Mouse (Mus musculus): ENCODE measurements around the gene Casq2.
A peak's percentile ranks its signal among the peaks of the same experiment; 100 is the strongest.

Casq2 gene

DNA sequence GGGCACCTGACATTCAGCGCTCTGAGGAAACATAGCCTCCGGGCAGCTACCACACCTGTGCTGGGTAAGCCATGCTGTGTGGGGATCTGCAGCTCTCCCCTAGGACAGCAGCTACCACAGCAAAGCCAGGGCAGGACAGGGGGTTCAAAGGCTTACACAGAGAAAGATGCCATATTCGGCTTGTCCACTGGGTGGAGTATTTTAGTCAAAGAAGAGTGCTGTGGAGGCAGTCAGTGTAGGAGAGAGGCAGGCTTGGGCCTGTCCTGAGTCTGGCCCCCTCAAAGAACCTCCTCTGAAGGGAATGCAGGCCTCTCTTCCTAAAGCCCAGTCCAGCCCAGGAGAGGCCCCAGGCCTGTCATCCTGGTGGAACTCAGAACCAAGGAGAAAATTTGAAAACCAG is 4.4 kb upstream of the Casq2 start:
- DNase-seq (ENCODE audit: low spot score in 2 of 2), result peak in 1 of 2 experiments; percentile 25

DNA sequence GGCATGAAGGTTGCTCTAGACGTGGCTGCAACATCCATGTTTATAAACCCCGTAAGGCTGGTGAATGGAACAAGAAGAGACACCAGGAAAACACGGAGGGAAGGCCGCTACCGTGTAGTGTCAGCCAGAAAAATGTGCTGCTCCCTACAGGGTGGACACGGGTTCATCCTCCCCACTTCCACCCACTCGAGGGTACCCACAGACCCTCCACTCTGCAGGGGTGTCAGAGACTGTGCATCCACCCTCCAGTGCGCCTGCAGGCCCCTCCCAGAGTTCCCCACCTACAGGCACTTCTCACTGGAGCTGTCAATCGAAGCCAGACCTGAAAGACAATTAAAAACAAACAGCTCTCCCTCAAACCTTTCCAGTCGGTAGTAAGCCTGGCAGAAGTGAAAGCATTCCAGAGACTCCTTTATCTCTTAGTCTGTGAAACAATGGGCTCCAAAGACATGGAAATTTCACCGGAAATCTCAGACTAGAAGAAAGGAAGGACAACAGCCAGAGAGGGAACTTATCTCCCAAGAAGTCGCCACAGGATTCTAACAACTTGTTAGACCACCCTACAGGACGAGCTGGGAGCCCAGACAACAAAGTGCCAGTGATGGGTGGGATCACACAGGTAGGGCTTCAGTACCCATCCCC is 2.5 kb upstream of the Casq2 start:
- DNase-seq (ENCODE audit: low spot score in 2 of 2), result no peak

DNA sequence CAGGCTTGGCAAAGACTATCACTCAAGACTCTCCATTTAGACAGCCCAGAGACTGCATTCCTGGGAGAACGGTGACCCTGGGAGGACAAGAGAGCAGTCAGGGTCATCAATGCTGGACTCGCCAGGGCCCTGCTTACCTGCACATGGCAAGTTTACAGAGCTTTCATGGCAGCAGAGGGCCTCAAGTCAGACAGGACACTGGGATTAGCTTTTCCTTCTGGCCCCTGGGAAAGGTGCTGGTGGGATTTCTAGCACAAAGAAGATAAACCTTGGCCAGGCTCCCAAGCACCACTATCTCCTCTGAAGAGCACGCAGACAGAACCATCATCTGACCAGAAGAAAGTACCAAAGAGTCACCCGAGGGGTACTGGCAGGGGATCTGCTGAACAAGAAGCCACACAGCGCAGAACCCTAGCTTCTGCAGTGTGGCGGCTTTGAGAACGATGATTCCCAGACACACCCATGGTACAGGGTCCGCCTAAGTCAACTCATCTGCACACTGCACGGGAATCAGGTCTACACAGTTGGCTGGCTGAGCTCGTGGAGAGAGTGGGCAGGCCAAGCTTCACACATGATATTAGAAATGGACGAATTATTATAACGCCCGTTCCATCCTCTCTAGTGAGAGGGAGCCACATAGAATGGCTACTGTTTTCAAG is 1.3 kb upstream of the Casq2 start:
- DNase-seq (ENCODE audit: low spot score in 2 of 2), result no peak

DNA sequence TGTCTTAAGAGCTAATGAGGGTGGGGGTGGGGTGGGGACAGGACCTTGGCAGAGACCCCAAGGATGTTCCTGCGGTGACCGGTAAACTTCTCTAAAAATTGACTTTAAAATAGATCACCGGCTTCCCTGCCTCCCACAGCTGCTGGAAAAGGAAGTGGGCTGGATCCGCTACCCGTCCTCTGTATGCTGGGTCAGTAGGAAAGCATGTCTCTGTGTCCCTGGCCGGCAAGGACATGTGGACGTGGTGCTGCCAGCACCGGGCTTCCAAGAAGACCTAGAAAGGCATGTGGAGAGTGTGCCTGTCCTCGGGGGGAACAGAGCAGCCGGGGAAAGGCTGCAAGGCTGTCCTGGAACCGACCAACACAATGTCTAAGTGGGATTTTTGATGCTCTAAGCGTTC is 496 bp upstream of the Casq2 start:
- DNase-seq (ENCODE audit: low spot score in 2 of 2), result no peak

DNA sequence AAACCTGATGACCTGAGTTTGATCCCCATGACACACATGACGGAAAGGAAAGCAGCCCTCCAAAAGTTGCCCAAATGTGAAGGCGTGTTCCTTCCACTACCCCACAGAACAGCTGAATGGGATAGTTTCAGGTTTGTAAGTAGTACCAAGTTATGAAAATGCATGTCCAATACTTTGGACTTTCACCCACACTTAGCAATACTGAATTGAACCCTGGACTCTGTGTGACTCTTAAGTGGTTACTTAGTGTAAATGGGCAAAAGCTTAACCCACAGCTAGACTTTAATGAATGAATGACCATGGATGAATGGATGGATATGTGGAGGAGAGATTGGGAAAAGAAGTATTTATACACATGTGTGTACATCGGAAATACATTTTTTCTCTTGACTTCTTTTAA is 8.6 kb downstream of the Casq2 start:
- no peak for DNase-seq (ENCODE audit: low spot score in 2 of 2)

DNA sequence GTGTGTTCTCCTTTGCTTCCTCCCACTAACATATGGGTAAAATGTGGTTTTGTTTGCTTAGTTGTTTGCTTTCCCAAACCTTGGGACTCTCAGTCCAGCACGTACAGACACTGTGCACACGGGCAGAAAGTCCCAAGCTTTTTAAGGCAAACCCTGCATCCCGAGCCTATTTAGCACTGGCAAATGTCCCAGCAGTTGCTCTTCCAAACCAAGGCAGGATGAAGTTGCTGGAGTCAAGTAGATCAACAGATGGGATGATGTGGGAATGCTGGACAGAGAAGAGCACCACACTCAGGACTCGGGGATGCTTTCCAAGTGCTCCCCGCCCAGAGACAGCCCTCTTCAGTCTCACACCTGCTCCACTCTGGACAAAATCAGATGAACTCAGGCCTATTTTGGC is 9.2 kb downstream of the Casq2 start:
- no peak for DNase-seq (ENCODE audit: low spot score in 2 of 2)

DNA sequence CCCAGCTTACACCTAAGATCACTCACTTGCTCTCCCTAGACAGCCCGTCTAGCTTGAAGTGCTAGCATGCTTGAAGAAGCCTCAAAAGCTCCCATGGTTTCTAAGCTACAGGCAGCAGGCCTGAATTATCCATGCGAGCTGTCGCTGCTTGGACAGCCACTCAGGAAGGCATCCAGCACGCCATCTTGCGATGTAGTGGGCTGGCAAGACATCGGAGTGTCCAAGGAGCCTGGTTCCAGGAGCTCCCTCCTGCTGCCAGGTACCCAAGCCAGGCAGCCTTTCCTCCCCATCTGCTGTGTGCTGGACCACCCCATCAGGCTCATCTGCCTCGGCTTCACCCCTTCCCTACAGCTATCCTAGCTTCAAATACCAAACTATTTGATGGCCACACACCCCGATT is 10.2 kb downstream of the Casq2 start:
- DNase-seq (ENCODE audit: low spot score in 2 of 2), result no peak

DNA sequence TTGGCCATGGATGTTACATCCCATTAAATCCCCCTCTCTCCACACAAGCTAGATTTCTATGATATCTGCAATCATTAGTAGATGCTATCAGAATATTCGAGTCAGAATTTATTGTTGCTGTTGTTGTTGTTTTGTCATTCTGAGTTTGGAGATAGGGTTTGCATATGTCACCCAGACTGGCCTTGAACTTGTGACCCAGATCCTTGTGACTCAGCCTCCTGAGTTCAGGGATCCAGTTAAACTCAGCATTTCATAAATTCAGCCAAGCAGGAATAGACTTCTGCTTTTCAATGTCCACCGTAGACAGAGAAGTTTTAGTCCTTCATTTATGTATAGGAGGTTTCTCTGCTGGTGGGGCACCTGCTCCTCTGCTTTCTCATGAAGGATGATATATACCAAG is 10.8 kb downstream of the Casq2 start:
- DNase-seq (ENCODE audit: low spot score in 2 of 2), result no peak

DNA sequence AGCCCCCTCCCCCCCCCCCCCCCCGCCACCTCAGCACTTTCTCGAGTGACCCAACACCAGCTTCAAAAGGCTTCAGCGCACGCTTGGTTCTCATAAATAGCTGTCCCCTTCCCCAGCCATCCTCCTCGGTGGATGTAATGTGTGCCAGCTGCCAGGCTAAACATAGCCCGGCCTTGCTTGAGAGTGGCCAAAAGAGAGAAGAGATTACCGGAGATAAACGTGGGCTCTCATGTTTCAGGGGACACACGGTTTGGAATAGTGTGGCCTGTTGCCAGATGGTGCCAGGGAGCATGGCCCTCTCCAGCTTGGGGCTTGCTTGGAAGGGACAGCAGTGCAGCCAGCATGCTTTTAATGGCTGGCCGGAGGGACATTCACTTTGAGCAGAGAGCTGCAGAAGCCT is 13.0 kb downstream of the Casq2 start:
- no peak for DNase-seq (ENCODE audit: low spot score in 2 of 2)

DNA sequence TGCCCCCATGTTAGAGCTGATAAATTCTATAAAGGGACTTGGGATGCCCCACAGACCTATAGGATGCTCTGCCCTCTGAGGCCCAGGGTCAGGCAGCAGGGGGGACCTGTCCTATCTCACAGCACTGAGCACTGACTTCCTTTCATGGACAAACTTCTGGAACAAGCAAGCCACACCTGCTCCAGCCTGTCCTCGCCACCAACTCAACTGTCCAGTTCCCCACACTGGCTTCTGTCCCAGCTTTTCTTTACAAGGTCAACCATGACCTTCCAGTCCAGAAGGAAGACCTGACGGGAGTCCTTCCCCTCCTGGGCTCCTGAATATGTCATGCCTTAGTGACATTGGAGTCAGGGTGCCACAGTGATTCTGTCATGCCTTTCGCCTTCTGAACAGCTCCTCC is 13.6 kb downstream of the Casq2 start:
- no peak for DNase-seq (ENCODE audit: low spot score in 2 of 2)

DNA sequence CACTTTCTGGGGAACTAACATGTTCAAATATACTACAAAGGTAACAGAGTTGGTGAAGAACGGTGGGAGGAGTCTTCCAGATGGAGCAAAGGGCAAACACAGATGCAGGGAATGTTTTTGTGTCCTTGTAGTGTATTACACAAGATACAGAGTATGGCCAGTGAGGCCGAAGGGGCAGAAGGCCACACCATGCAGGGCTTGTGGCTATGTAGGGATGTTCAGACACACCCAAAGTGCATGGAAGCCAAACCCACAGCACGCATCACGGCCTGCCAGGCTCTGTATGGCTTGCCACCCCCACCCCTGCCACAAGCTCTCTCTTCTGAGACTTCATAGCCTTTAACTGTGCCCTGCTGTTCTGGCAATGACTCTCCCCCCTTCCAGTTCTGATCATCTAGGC is 15.2 kb downstream of the Casq2 start:
- DNase-seq (ENCODE audit: low spot score in 2 of 2), result no peak

DNA sequence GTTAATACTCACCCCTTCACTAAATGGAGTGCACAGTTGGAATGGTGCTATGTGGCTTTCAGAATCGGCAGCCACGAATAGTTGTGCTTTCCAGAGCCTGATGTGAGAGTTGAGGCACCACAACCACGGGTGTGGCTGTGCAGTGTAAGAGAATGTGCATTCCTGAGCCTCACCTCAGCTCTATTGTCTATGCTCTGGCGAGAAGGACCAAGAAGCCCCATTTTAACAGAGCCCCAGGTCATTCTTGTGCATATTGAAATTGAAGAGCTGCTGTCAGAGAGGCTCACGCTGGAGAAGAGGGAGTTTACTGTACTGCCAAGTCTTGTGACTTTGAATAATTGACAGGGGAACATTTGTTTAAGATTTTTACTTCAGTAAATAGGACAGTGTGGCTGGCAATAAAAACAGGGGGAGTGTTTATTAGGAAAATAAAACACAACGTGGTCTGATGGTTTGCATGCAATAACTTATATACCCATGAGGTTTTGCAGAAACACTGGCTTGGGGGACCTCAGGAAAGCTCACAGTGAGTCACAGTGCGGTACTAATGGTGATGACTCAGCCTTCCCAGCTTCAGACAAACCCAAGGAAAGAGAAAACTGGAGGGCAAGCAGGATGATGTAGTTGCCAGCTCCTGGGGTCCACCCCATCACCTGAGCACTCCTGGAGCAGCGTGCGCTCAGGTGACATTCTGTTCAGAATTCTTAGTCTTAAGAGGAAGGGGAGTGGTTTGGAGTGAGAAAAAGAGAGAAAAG is 17.8 kb downstream of the Casq2 start:
- no peak for DNase-seq (ENCODE audit: low spot score in 2 of 2)

DNA sequence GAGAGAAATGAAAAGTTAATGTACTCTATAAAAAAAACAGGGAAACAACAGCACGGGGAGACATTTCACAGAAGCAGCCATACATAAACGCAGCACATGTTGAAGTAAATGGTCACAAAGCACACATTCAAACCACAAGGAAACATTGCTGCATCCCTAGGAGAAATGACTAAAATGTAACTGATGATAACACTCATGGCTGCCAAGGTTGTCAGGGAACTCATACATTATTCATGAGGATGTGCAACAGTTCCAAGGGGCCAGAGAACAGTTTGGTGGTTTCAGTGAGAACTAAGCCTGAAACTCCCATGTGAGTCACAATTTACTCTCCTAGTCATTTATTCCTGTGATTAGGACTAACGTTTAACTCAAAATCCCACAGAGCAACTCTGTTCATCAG is 22.0 kb downstream of the Casq2 start:
- DNase-seq (ENCODE audit: low spot score in 2 of 2), result no peak

DNA sequence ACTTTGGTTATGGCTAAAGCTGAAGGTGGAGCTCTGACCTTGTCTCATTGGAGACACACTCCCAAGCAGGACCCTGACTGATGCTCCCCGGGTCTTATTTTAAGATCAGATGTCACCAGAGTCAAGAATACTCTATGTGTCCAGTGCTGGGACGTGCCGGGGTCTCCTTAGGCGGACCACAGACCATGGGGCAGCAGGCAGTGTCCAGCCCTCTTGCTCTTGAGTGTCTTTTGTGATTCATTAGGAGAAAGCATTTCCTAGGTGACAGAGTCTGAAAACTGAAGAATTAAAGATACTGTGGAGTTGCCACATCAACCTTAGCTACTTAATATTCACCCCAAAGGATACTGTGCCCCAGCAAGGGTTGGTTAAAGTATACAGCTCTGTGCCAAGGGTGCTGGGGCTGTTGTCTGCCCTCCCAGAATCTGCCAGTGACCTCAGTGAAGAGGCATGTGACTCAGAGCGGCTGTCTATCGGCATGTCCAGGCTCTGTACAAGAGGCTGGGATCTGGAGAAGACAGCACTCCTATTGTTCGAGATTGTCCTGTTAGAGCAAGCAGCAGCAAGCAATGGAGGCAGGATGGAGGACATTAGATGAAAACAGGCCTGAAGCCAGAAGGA is 25.9 kb downstream of the Casq2 start:
- DNase-seq (ENCODE audit: low spot score in 2 of 2), result no peak

DNA sequence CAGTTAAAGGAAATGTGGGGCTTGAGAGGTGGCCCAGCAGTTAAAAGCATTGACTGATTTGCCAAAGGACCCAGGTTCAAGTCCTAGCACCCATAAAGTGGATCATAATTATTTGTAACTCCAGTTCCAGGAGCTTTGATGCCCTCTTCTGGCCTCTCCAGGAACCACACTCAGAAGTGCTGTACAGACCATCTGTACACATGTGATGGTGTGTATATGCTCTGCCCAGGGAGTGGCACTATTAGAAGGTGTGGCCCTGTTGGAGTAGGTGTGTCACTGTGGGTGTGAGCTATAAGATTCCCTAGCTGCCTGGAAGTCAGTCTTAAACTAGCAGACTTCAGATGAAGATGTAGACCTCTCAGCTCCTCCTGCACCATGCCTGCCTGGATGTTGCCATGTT is 34.7 kb downstream of the Casq2 start:
- peak in 1 of 2 experiments; percentile 16 for DNase-seq (ENCODE audit: low spot score in 2 of 2)

DNA sequence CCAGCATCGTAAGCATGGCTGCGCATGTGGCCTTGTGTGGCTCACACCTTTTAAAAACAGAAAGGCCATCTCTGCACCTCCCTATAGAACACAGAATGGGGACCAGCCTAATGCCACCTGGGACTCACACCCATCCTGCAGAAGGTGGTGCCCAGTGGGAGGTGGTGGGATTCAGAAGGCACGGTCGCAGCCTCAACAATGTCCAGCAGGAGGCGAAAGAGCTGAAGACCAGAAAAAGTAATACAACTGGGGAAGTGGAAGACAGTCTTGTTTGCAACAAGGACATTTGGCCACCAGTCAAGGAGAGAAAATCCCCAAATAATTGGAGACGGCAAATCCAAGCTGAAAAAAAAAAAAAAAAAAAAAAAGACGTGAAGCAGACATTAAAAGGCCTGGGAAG is 35.8 kb downstream of the Casq2 start:
- DNase-seq (ENCODE audit: low spot score in 2 of 2), result no peak

DNA sequence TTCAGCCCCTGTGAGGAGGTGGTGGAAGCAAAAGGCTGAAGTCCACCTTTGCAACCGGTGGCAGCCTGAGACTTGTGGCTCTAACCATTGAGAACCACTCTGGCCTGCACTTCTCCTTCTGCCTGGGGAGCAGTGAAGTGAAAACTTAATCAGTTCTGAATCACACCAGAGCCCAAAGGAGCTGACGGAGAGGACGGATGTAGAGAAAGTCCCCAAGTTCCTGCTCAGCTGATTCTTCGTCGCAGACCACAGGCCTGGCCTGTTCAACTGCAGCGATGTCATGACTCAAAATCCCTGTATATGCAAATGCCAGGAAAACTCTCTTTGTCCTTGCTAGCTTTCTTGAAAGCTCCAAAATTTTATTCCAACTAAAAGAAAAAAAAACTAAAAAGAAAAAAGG is 37.4 kb downstream of the Casq2 start:
- DNase-seq (ENCODE audit: low spot score in 2 of 2), result no peak

DNA sequence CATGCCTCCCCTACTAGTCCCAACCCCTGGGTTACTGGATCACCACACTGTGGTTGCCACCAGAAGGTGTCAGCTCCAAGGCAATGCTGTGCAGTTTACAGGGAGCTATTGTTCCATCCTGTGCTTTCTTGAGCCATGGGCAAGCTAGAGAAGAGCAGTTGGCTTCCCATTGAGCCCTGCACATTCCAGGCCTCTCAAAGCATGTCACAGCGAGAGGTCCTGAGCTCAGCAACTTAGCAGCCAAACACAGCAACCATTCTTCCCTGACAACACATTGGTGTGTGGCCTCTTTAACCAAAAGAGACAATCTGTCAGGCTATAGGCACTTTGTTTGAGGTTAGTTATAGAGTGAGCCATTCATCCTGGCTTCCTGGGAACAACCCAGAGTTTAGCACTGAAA is 39.3 kb downstream of the Casq2 start:
- DNase-seq (ENCODE audit: low spot score in 2 of 2), result no peak

DNA sequence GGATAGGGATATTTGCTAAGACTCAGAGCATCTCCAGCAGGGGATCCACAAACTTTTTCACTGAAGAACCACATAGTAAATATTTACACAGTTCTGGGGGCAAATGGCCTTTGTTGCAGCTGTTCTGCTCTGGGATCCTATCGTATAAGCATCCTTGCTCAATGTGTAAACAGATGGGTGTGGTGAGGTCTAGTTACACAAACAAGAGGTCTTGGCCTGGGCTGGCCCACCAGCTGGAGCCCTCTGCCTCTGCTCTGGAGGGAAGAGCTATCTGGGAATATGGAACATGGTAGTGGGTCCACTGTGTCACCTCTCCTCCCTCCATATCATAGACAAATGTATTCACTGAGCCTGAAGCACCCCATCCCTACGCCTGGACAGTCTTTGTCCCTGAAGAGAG is 40.9 kb downstream of the Casq2 start:
- DNase-seq (ENCODE audit: low spot score in 2 of 2), result no peak

DNA sequence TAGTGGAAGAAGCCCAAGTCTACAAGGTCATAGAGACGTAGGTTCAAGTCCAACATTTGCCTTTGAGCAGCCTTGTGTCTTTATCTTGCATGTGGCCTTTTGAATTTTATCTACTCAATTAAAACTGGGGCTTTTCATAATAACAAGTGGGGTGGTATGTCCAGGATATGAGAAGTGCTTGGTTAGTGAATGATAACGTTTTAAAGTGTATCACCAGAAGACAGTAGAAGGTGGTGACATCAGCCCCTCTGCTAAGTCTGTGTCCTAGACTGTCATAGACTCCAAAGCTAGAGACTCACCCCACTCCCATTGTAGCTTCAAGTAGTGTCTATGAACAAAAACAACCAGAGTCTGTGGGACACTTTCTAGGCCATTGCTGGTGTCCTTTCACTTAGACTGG is 42.0 kb downstream of the Casq2 start:
- DNase-seq (ENCODE audit: low spot score in 2 of 2), result no peak

DNA sequence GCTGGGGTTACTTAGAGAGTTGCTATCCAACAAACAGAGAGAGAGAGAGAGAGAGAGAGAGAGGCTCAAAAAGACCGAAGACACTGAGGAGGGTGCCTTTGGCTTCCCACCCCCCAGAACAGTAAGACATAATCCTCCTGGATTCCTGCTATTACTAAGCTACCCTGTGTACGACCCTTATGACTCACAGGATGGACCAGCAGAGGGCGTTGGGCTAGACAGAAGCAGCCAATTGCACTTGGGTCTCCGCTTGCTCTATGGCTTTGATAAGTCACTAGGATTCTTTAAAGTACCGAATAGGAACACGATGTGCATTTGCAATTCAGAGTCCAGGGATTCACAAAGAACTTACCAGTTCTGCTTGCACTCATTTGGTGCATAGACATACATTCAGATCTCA is 44.3 kb downstream of the Casq2 start:
- no peak for DNase-seq (ENCODE audit: low spot score in 2 of 2)

DNA sequence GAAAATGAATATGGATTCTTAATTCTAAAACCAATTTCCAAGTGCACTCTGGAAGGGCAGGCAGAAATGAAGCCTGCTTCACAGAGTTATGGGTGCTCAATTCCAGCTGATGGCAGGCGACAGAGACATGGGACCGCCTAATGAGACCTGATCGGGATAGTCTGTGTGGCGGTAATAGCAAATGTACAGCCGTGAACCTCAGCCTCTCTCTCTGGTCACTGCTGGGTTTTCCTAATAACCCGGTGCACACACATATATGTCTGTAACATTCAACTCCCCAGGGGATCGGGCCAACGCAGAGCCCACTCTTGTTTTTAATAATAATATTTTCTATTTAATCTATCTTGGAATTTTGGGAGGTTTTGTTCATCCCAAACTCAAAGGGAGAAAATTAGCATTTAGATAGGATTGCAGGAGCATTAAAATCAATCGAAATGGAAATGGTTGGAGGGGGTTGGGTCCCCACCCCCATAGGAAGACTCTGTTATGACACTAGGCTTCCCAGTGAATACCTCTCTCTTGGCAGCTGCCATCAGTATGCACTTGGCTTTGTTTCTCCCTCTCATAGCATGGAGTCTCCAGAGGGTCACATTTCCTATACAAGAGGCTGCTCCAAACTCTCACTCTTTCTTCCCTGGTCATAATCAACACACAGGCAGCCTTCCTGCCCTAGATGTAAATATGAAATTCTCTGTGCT is 45.6 kb downstream of the Casq2 start:
- no peak for DNase-seq (ENCODE audit: low spot score in 2 of 2)
